Mouse (Mus musculus) layer of hippocampus, adult 6 months (tissue): ENCODE measurements around the gene Efl1. TPM values are rescaled to one million over a fixed set of nuclear protein-coding genes. Genes with fewer than 3 reads are reported as not detected.

Source experiments
- long read RNA-seq, 2 experiments: library from polyadenylated mRNA; unstranded; transcript quantifications; one replicate each; pipeline ENCODE4 v2.0.0; 2019 to 2020
- polyA plus RNA-seq: library from polyadenylated mRNA; unstranded; fragments of <200 nt; fragmentation: Nextera tagmentation; gene quantifications from 2 replicates; pipeline ENCODE4 v1.2.3, GENCODE M21; 2021

Gene Efl1
- 9.7 and 10.7 TPM in 2 replicates for polyA plus RNA-seq
- long read RNA-seq, experiment 1, transcript Efl1-201 (20 exons, 3,610 nt), result major isoform, 5 of 27 reads
- long read RNA-seq, experiment 1, partial matches to known transcripts, result 11 of 27 reads
- long read RNA-seq, experiment 1, other reads (novel, unspliced or antisense), result 8 of 27 reads
- long read RNA-seq, experiment 2, transcript Efl1-201 (20 exons, 3,610 nt), result major isoform, 28 of 63 reads
- long read RNA-seq, experiment 2, transcript Efl1-205 (20 exons, 3,608 nt), result minor isoform, 11 of 63 reads
- long read RNA-seq, experiment 2, partial matches to known transcripts, result 9 of 63 reads
- long read RNA-seq, experiment 2, other reads (novel, unspliced or antisense), result 14 of 63 reads

GRCm38 (mm10) chr7:82648353-82649080, at the start of gene Efl1, which contains the start of gene Saxo2:
Efl1 (plus strand) TSS chr7:82648614.
Saxo2 (minus strand) TSS chr7:82648528.

Other genes with a start within 250 kb of the Efl1 start
- 30.3 and 42.5 TPM in 2 replicates for gene Saxo2, start 86 bp upstream of the Efl1 start, polyA plus RNA-seq
- gene Mex3b, start 218.7 kb downstream of the Efl1 start, polyA plus RNA-seq, result 3.1 and 3.7 TPM in 2 replicates